Mouse (Mus musculus) lung, postnatal 4 days (tissue): ENCODE results near the gene Inafm2.
A peak's percentile ranks its signal among the peaks of the same experiment; 100 is the strongest.

ENCODE experiments used
- DNase-seq, 2 experiments: peaks; one replicate each; pipeline ENCODE4 v3.0.0; 2021

The Inafm2 gene

DNA sequence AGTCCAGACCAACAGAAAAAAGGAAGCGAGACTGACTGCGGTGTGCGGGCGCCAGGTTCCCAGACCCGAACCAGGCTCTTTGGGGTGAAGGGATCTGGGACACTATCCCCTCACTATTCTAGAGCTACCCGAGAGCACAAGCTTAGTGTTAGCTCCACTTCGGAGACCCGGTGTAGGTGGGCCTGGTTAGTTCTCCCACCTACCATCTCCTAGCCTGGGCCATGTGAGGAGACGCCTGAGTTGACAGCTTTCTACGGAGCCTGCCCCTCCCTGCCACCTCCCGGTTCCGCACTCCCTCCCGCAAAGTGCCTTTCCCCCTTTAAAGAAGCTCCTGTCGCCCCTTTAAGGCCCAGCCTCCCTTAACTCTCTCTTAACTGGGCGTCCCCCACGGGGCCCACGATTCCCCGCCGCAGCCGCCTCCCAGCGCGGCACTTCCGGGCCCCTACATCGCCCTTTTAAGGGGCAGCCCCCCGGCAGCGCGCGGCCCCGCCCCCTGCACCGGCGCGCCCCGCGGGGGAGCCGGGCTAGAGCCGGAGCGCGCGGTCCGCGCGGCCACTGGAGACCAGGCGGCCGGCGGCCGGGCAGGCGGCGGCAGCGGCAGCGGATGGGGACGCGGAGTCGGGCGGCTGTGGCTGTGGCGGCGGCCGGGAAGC lies at the start of gene Inafm2:
TSS of gene Inafm2 (plus strand) at position 527 of the 653 bp plus-strand sequence.
- peak; percentile 92 to 97 for DNase-seq

DNA sequence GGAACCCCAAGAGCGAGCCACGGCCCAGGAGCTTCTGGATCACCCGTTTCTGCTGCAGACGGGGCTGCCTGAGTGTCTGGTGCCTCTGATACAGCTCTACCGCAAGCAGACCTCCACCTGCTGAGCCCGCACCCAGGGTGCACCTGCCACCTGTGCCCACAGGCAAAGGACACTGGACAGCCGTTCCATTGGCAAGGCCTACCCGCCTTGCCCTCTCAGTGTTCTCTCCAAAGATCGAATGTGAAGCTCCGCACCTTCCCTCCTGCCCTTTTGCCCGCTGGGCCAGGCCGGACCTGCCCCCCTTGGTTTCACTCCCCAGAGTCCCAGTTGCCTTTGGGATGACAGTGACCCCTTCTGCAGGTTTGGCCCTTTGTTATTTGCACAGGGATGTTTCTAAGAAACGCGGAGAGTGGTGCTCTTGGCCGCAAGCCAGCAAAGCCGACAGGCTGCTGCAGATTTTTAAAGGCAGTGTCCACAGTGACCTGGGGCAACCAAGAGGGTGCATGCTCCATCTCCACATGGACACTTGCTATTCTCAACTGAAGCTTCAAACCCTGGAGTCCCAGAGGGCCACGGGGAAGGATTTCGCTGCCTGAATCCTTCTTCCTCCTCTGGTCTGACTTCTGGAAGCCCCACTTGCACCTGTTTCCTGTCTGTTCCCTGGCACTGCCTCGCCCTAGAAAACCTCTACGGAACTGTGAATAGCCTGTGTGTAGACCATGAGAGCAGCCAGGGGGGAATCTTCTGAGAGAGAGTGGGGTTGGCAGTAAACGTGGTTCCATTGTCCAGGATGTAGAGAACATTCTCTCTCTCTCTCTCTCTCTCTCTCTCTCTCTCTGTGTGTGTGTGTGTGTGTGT lies 48.9 kb upstream of the Inafm2 start:
- DNase-seq, result peak in 1 of 2 experiments; percentile 28

DNA sequence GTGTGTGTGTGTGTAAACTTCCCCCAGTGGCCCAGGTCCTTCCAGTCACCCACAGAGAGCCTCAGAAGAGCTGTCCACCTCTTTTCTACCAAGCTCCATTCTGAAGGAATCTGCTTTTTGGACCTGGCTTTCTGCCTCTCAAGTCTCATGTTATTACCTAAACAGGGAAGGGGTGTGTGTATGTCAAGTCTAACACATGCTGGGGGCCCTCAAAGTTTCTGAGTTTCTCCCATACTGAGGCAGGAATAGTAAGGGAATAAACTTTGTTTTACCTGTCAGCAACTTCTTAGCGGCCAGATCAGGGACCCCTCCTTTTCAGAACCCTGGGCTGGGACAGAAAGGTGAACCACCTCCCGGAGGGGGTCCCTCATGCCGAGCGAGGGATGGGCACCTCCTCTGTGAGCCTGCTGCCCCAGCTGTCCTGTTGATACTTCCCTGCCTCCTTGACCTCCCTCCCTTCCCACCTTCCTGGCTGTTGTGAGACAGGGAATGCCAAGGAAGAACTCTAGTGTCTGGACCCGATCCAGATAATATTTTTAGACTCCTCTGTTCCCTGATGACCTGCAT lies 48.2 kb upstream of the Inafm2 start:
- no peak for DNase-seq

DNA sequence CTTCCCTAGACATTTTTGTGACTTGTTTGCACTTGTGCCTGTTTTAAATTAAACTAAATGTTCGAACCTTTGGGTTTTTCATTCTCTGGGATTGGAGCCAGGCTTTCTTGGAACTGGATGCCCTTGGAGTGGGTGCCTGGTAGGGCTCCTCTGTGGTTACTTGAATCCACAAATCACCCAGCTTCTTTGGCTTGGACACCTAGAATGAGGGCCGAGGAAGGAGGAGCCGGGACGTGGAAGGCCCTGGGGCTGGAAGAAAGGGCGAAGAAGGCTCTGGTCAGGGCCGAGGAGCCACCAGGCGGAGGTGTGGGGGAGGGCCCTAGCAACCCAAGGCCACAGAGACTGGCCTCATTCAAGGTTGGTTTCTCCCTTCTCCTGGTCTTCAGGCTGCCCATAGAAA lies 47.6 kb upstream of the Inafm2 start:
- no peak for DNase-seq

DNA sequence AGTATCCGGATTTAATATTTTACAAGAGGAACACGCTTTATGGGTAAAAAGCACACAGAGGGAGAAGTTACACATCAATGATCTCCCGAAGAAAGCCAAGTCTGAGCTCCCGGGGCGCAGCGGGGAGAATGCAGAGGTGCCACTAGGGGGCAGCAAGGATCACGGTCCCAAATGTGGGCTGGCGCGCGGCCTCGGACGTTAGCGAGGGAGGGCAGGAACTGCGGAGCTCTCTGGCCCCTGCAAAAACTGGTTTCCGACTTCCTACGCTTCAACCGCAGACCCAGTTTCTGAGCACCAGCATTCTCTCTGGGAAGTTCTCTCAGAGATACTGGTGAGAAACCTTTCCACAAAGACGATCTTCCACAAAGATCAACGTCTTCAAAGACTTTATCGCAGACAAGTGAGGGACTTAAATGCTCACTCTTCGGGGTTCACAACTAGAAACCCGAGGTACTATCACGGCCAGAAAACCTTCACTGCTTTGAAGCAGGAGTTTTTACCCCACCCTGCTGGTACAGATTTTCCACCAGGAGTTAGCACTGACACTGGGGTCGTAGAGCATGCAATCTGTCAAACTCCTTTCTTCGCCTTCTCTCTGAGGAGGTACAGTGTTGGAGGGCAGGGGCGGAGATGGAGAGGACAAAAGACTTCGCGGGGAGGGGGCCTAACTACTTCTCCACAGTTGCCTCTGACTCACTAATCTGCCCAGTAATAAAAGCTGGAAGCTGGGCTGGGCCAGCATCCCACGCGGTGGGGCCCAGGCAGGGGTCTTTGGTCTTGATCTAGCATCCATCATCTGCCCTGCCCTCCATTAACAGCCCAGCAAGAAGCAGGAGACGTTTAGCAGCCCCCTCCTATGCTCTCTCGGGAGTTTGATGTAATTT lies 45.1 kb upstream of the Inafm2 start:
- DNase-seq, result peak; percentile 84 to 91

DNA sequence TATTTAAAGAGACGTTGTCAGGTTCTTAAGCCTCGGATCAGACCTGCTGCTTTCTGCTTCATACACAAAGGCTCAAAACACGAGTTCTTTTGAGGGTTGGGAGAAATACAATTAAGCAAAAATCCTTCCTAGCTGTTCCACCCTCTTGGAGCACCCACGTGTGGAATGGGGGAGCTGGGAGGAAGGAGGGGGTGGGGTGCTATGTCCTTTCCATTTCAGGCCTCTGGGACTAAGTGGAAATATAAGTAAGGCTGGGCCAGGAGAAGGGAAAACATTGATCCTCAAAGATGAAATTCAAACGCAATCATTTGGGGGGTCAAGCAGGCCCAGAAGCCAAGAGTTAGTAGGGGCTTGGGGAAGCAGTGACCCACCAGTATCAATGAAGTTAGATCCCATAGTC lies 44.4 kb upstream of the Inafm2 start:
- DNase-seq, result no peak

DNA sequence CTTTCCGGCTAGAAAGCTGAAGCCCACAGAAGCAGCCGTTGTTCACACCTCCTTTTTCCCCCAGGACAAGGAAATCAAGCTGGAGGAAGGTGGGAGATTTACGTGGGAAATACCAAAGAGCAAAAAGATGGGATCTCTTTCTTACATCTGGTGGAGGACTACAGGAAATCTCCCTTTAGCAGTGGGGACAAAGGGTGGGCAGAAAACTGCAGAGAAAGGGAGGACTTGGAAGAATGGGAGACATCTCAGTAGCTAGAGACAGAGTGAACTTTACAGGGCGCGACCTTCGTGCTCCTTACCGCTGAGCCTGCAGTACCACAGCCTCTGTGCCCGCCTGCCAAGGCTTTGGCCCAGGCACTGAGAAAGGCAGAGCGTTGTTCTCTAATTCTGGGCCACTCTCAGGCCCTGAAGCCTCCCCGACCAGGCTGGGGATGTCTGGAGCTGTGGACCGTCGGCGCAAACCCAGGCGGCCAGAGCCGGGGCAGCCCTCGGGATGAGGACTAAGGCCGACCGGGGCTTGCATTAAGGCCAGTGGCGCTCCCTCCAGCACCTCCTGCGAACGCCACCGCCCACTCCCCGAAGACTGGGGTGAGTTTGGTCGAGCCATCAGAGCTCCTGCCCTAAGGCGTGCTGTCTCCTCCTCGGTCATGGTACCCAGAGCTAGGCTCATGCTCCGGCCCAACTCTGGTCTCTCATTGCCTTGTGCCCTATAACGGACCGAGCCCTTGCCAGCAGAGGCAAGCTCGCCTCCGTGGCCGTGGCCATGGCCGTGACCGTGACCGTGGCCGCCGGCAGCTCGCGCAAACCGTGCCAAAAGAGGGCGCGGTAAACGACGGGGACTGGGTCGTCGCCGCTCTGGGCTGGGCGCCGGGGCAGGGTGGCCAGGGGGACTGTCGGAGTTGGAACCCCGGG lies 43.3 kb upstream of the Inafm2 start:
- no peak for DNase-seq

DNA sequence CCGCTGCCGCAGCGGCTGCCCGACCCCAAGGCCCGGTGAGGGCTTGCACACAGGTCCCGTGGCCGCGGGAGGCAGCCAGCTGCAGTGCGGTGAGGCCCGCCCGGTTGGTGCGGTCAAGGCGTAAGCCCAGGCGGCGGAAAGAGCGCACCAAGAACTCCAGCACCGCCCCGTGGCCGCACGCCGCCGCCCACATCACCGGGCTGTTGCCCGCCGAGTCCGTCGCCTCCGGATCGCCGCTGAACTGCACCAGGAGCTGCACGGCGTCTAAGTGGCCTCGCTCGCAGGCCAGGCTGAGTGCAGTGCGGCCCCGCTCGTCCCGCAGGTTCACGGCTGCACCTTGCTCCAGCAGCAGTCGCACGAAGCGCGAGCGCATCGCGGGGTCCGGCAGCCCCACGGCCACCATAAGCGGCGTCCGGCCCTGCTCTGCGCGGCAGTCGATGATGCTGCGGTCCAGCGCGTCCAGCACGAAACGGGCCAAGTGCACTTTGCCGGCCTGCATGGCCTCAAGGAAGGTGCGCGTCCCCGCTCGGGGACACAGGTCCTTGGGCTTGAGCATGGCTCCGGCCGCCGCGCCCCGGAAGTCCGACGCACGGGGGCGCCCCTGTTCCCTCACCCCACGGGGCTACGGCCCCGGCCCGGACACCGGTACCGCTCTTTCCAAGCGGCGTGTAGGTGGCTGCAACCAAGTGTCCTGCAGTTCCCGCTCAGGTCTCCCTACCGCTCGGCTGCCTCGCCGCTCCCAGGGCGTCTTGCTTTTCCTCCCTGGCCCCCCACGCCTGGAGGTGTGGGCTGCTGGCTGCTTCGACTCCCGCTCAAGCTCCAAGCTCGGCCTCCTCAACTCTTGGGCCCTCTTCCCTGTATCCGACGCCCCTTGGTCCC lies 42.4 kb upstream of the Inafm2 start:
- DNase-seq, result peak; percentile 65 to 67

DNA sequence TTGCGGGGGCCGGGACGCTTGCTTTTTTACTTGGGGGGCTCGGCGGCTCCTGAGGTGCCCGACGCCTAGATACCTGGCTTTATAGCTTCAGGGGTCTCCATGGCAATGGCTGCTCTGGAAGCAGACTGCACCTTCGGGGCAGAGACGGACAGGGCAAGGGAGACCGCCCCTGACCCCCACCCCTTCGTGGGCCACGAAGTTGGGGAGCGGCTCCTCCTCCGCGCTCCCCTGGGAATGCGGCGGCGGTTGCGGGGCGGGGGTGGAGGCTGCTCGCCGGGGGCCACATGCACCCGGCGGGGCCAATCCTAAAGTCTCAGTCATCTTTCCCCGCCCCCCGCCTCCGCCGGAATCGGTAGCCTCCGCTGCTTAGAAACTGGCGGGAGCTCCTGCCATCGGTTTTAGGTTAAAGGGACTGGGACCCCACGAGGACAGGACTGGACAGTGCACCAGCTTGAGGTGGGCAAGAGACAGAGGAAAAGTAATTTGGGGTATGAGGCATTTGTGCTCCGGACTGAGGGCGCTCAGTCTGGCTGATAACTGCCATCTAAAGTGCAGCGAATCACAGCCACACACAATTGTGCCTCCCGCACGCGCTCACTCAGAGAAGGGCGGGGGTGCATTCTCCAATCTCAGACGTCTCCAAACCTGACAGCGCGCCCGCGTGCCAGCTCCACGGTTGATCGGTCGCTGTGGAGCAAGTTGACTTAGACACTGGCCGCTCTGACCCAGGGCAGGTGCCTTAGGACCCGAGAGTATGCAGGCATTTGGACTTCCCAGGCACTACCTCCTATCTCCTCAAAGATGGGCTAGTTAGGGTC lies 41.4 kb upstream of the Inafm2 start, which contains the start of gene Ankrd63:
TSS of gene Ankrd63 (minus strand) at position 51 of the 818 bp plus-strand sequence.
- DNase-seq, result peak in 1 of 2 experiments; percentile 44

DNA sequence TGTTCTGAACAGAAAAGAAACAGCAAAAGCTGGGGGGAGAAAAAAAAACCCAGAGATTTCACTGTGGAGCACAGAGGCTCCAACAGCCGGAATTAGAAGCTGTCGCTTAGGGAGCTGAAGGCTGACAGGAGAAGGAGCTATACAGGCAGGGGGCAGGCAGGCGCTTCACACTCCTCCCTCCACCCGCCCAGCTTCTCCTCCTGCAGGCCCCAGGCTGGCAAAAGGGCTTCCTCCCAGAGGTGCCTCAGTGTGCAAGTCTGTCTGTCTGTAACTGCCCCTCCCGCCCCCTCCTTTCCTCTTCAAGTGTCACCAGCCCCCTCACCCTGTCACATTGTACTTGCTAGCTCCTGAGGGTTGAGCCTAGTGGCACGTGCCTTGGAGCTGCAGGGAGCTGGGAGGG lies 39.1 kb upstream of the Inafm2 start:
- DNase-seq, result no peak

DNA sequence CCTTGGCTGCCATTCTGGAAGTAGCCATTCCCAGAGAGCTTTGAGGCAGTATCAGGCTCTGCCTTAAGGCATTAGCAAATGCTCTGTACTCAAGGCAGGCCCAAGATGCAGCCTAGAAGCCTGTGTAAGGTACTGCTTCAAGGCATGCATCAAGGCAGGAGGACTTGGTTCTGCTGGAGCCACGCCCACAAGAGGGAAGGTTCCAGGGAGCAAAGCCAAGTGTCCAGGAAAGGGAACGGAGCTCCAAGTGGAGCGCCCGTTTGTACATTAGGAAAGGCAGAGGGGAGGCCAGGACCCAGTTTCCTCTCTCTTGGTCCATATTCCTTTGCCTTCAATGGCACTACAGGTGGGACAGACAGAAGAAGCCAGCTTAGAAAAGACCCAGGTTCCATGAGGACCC lies 37.1 kb upstream of the Inafm2 start:
- DNase-seq, result no peak

DNA sequence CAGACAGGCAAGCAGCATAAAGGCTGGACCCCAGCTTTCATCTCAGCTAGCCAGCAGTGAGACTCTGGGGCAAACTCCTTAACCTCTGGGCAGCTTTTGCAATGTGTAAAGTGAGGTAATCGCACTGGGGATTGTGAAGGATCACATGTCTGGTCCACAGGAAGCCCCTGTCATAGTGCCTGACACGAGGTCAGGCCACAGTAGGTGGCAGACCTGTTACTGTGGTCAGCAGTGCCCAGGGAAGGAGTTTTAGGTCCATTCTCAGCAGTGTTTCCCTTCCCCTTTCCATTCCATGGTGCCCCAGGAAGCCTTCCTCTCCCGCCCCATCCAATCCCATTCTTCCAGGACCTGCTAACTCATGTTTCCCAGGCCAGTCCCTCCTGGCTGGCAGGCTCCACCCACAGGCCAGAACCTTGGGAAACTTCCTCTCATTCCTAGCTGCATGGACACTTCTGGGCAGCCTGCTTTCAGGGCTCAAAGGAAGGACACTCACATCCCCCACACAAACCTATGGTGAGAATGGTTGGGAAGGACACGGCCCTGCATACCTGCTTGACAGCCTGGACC lies 35.8 kb upstream of the Inafm2 start:
- DNase-seq, result peak in 1 of 2 experiments; percentile 33

DNA sequence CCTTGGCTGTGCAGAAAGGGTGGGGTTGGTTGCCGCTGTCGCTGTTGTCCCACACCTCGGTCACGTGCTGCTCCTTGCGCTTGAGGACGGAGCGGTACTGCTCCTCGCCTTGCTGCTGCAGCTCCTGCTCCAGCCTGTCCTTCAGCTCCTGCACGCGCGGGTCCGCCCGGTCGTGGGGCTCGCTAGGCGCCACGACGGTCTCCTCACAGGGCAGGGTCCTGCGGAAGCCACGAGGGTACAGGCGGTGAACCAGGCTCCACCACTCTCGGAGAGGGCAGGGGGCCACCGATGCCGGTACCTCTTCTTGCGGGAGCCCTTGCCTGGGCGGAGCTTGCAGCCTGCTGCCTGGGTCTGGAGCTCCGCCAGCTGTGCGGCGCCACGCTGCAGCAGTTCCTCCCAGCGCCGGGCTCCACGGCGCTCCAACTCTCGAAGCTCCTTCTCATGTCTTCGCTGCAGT lies 34.5 kb upstream of the Inafm2 start:
- peak; percentile 65 to 75 for DNase-seq

DNA sequence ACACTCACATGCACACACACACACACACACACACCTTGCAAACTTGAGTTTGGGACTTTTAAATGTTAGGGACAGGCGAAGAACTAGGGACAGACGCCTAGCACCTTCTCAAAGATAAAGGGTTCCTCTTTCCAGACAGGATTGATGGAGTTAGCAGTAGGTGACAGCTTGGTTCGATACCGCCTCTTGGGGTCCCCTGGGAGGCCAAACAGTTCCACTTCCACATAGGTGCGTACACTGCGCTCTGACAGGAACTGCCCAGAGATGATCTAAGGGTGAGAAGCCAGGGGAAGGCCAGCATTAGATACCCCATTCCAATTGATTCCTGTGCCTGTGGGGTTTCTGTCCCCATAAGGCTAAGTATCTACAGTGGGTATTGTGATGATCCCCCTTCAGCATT lies 31.9 kb upstream of the Inafm2 start:
- no peak for DNase-seq

DNA sequence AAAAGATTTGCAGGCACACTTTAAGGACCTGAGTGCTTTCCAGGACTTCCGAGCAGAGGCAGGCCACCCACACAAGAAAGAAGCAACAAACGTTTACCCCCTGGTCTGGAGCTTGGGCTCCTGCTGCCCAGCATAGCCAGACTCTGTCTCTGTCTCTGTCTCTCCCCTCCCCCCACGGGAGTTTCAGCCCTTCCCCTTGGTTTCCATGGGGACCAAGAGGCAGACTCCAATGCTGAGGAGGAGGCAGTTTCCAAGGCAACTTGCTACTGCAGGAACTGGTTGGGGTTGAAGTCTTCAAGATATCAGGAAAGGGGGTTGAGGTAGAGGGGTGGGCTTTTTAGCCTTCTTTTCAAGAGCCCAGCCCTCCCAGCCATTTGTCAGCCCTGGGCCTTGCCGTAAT lies 31.3 kb upstream of the Inafm2 start:
- DNase-seq, result no peak

DNA sequence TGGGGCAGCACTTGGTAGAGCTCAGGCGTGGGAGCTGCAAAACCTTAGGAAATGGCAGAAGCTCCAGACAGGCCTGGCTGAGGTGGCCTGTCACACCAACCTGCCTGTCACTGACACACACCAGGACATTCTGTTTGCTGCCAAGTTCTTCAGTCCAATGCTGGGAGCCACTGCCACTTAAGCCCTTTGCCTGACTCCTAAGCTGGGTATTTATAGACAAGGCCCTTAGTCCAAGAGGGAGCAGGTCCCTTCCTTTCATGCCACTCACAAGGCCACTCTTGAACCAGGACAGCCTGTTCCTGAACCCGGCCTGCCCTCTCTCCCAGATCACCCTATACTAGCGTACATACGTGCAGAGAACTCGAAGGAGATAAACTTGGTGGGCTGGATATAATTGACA lies 28.9 kb upstream of the Inafm2 start:
- DNase-seq, result peak in 1 of 2 experiments; percentile 10

DNA sequence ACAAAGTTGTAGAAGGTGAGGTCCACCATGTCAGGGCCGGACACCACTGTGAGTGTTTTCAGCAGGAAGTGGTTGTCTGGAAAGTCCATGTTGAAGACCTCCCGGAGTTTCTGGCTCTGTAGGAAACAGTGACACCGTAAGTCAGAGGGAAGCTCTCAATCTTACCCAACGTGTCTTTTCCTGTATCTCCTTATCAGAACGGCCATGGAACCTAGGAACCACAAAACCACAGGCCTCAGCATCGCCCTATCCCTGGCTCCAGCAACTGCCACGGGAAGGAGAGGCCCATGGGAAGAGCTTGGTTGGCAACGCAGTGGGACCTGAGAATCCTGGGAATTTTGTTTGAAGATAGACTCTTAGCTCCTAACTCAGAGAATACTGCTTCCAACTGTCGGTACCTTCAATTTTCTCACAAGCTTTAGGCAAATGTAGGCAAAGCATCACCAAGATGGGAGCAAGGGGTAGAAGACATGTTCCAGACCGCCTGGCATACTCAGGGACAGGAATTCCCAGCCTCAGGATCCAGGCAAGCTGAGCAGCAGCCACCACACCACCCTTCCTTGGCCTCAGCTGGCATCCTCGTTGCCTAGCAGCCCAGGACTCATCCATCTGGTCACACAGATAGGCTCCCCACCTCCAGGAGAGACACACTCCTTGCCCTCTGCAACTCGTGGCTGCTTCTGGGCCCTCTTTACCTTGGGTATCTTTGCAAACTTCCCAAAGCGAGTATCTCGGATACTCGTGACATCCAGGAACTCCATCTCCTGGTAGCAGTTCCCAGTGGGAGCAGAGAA lies 21.7 kb upstream of the Inafm2 start:
- DNase-seq, result peak in 1 of 2 experiments; percentile 15

DNA sequence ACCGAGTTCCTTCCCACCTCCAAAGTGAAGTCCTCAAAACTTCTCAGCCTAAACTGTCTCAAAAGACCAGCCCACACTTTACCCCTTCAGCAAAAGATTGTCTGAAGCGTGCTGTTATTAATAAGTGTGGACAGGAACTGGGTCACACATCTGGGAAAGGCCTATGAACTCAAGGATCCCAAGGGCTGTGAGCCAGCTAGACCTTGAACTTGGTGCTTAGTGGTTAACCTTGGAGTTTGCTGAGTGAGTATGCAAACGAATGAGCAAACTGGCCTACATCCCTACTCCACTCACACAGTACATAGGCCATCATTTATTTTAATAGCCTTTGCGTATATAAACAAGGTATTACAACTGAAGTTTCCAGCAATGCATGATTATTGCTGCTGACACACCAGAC lies 20.0 kb upstream of the Inafm2 start:
- DNase-seq, result peak in 1 of 2 experiments; percentile 6
